23 mouse cellular contexts compared by ENCODE assay signal in the genomic region with DNA sequence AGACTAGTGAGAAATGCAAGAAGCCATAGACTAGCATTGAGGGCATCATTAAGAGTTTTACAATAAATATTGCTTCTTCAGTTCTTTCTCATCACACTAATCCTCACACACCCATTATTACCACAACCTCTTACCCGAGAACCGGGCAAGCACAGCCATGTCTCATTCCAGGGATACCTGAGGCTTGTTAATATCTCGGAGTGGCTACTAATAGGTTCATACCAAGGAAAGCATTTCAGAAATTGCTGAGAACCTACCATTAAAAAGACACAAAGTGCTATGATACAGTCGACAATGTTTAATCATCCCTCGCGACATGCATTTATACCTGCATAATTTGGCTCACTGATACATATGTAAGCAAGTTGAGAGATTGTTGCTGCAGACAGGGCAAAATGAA. TPM values are rescaled to one million over a fixed set of nuclear protein-coding genes. Genes with fewer than 3 reads are reported as not detected.
DNase-seq lines count a peak whose midpoint lies in the region; ATAC-seq and TF ChIP-seq lines count a peak whose summit lies in the region.
"Had no signal": no experiment of that assay in that cellular context is flagged by ENCODE, and none has a peak within 500 bp of the region (broad histone marks: within the 10 kb centered on the region; RNA-seq: fewer than 3 reads in every experiment).

No protein-coding gene starts in this region.

- H3K4me2 ChIP-seq in lung, postnatal 0 days (replicated peaks; ENCODE audit: low read depth, low read length): no peak overlapping the region

- no peaks in the 10 kb centered on the region for H3K9me3 ChIP-seq in lung, postnatal 0 days (ENCODE audit: low read length)
- H3K9me3 ChIP-seq: G1E had no signal

- TF ChIP-seq EP300 in lung, postnatal 0 days (IDR thresholded peaks at IDR 0.05): peak; percentile 72

- H3K36me3 ChIP-seq in lung, postnatal 0 days (ENCODE audit: insufficient read depth, low read length): no peaks in the 10 kb centered on the region
- H3K36me3 ChIP-seq: G1E had no signal

- peak; percentile 30 for DNase-seq in heart, adult 11 months
- DNase-seq in heart, postnatal 14 days: no peak
- DNase-seq in lung, postnatal 0 days (ENCODE audit: low spot score): no peak
- DNase-seq in lung, postnatal 4 days: no peak
- peak; percentile 41 for DNase-seq in lung, postnatal 25 days (ENCODE audit: low spot score)
- no peak for DNase-seq in lung, postnatal 14 days
- DNase-seq in Patski (ENCODE audit: low read depth, low spot score): no peak
- DNase-seq in kidney, postnatal 4 days: no peak
- DNase-seq: adrenal gland, adult 2 months; adrenal gland, adult 8-10 months; adrenal gland, postnatal 10 days; adrenal gland, postnatal 14 days; adrenal gland, postnatal 25 days; adrenal gland, postnatal 36 days; B cell, adult 2 months; cerebellum, adult 11 months; cerebellum, adult 11-12 months; cerebellum, adult 18-20 months had no signal

- H3K9ac ChIP-seq in lung, postnatal 0 days (replicated peaks; ENCODE audit: low read depth): no peak overlapping the region

- no peak for TF ChIP-seq CTCF in lung, postnatal 0 days (IDR thresholded peaks at IDR 0.05)
- TF ChIP-seq CTCF in Patski (IDR thresholded peaks at IDR 0.05): no peak

- ATAC-seq in lung, postnatal 0 days: no peak
- peak; percentile 58 for ATAC-seq in Patski
- ATAC-seq: activated CD4-positive, CD25-positive, alpha-beta regulatory T cell, adult 4 months; CD4-positive, CD25-positive, alpha-beta regulatory T cell, adult 4 months had no signal

- intact Hi-C loops in heart, postnatal 14 days (cut with DNase I): no loop called here

- peaks cover 5% of the 10 kb centered on the region; the same call in 1 of the 2 replicates for H3K4me1 ChIP-seq in lung, postnatal 0 days (ENCODE audit: insufficient read depth, low read depth, low read length)

- no peak overlapping the region for H3K4me3 ChIP-seq in lung, postnatal 0 days (ENCODE audit: low read depth, low read length)

- H3K27me3 ChIP-seq in lung, postnatal 0 days (replicated peaks; ENCODE audit: insufficient read depth, low read length): no peaks in the 10 kb centered on the region
- no peaks in the 10 kb centered on the region for H3K27me3 ChIP-seq in Patski
- H3K27me3 ChIP-seq: CH12.LX had no signal

- no peak overlapping the region for H3K27ac ChIP-seq in lung, postnatal 0 days (ENCODE audit: low read length)

- 71% methylated on average over 6 of the region's 6 CpGs for WGBS in lung, postnatal 0 days

- in situ Hi-C loops in Patski (cut with MboI; ENCODE audit: low pct_unique_long_range_greater_than_20kb): no loop called here

- CTCF ChIA-PET in Patski (lab: Charles Lee): no interaction called here

- POLR2A ChIA-PET in Patski (lab: Charles Lee): no interaction called here

RNA-seq across cellular contexts. Expression of gene Gsta3, which starts 5.0 kb away (rescaled TPM):
- 1 to 10 TPM; 2.9 to 7.6 TPM for total RNA-seq in heart, postnatal 14 days (2021)
- 23.5 and 28.9 TPM in 2 replicates for polyA plus RNA-seq in lung, postnatal 0 days (2015; fragmentation: Nextera tagmentation; extraction: Ambion mirVana)
- polyA plus RNA-seq in Patski (2021): 3.4 TPM
- total RNA-seq: CH12.LX had no signal
- polyA plus RNA-seq: C2C12, G1E had no signal

RNA-seq across cellular contexts. Expression of gene Tmem14a, which starts 17.0 kb away (rescaled TPM):
- total RNA-seq in heart, postnatal 14 days (2021): 1 to 10 TPM; 3.0 to 3.2 TPM
- 7.9 and 9.7 TPM in 2 replicates for polyA plus RNA-seq in lung, postnatal 0 days (2015; fragmentation: Nextera tagmentation; extraction: Ambion mirVana)
- polyA plus RNA-seq in Patski (2021): 8.5 TPM

Comparison
In these comparisons a context has a peak if more than half of its experiments do, and no peak if none do; other contexts are left out.
1. DNase-seq: peak in heart, adult 11 months (single experiment) and lung, postnatal 25 days (single experiment); none in heart, postnatal 14 days (0 of 2), lung, postnatal 0 days (single experiment), lung, postnatal 4 days (0 of 2), lung, postnatal 14 days (single experiment), Patski (single experiment) and kidney, postnatal 4 days (0 of 2).